Comparison of ENCODE assay signal across 9 mouse cellular contexts in genomic region chr2:31683666-31684065, GRCm38 (mm10). TPM values are rescaled to one million over a fixed set of nuclear protein-coding genes. Genes with fewer than 3 reads are reported as not detected.
A peak's percentile ranks its signal among the peaks of the same experiment; 100 is the strongest.
DNase-seq lines count a peak whose midpoint lies in the region; ATAC-seq and TF ChIP-seq lines count a peak whose summit lies in the region.
"Had no signal": no experiment of that assay in that cellular context is flagged by ENCODE, and none has a peak within 500 bp of the region (broad histone marks: within the 10 kb centered on the region; RNA-seq: fewer than 3 reads in every experiment).

No protein-coding gene starts in this region.

- ATAC-seq in intestine, postnatal 0 days: no peak
- ATAC-seq in intestine, embryonic 16.5 days: no peak

- no peak overlapping the region for H3K9ac ChIP-seq in intestine, postnatal 0 days (ENCODE audit: low read depth, low read length)
- no peak overlapping the region for H3K9ac ChIP-seq in intestine, embryonic 16.5 days (ENCODE audit: low read depth, low read length)
- no peak overlapping the region for H3K9ac ChIP-seq in MEL (ENCODE audit: control insufficient read depth, low read depth, low read length, poor library complexity, severe bottlenecking)

- peak; percentile 83 for DNase-seq in MEL (ENCODE audit: low read depth, low spot score)
- peak; percentile 61 to 69 for DNase-seq in cerebellum, adult 18-20 months
- peak; percentile 62 to 69 for DNase-seq in heart, postnatal 36 days
- peak; percentile 73 to 77 for DNase-seq in left cerebral cortex, postnatal 25 days (ENCODE audit: low spot score in 2 of 2)
- DNase-seq in retina, adult 2 months (ENCODE audit: low read depth, low spot score): peak; percentile 37
- DNase-seq in yolk sac, embryonic 10.5 days (ENCODE audit: low spot score): peak; percentile 30

- no peaks in the 10 kb centered on the region for H3K27me3 ChIP-seq in intestine, postnatal 0 days (replicated peaks; ENCODE audit: control insufficient read depth, insufficient read depth, low read length)
- no peaks in the 10 kb centered on the region for H3K27me3 ChIP-seq in intestine, embryonic 16.5 days (replicated peaks; ENCODE audit: control insufficient read depth, insufficient read depth, low read length)
- no peaks in the 10 kb centered on the region for H3K27me3 ChIP-seq in MEL (ENCODE audit: control insufficient read depth in 1 of 2, insufficient read depth in 2 of 2, low read length in 2 of 2)
- H3K27me3 ChIP-seq: megakaryocyte, embryonic 14.5 days had no signal

- 22% methylated on average over 2 of the region's 2 CpGs for WGBS in intestine, postnatal 0 days
- 28% methylated on average over 2 of the region's 2 CpGs for WGBS in intestine, embryonic 16.5 days

- peak; percentile 88 for TF ChIP-seq CTCF in intestine, postnatal 0 days (IDR thresholded peaks at IDR 0.05; ENCODE audit: low read depth)
- peak; percentile 63 to 93 (median 63) for TF ChIP-seq CTCF in MEL (IDR thresholded peaks at IDR 0.05 in 2 of 3, conservative IDR thresholded peaks at IDR 0.05 in 1 of 3; ENCODE audit: control insufficient read depth in 1 of 3, insufficient read depth in 1 of 3, low read depth in 2 of 3, low read length in 3 of 3, poor library complexity in 1 of 3, severe bottlenecking in 1 of 3)

- peaks cover 16% of the 10 kb centered on the region; the same call in 1 of the 2 replicates for H3K36me3 ChIP-seq in intestine, postnatal 0 days (ENCODE audit: control insufficient read depth, insufficient read depth)
- peaks cover 9% of the 10 kb centered on the region for H3K36me3 ChIP-seq in intestine, embryonic 16.5 days (ENCODE audit: control insufficient read depth, insufficient read depth, low read length)
- H3K36me3 ChIP-seq in MEL (ENCODE audit: control insufficient read depth in 1 of 2, insufficient read depth in 2 of 2, low read length in 2 of 2): peaks cover 5 to 6% of the 10 kb centered on the region in 2 experiments

- no peaks in the 10 kb centered on the region for H3K9me3 ChIP-seq in intestine, postnatal 0 days (ENCODE audit: control insufficient read depth)
- no peaks in the 10 kb centered on the region for H3K9me3 ChIP-seq in intestine, embryonic 16.5 days (ENCODE audit: control insufficient read depth, low read length)
- H3K9me3 ChIP-seq in MEL (replicated peaks; ENCODE audit: insufficient read depth, low read length): no peaks in the 10 kb centered on the region
- H3K9me3 ChIP-seq: megakaryocyte, embryonic 14.5 days had no signal

- peaks cover 3% of the 10 kb centered on the region; the same call in 1 of the 2 replicates for H3K79me2 ChIP-seq in MEL (ENCODE audit: control insufficient read depth, insufficient read depth, low read length, poor library complexity)

- no peaks in the 10 kb centered on the region for H3K4me1 ChIP-seq in intestine, postnatal 0 days (replicated peaks; ENCODE audit: control insufficient read depth, insufficient read depth, low read length)
- H3K4me1 ChIP-seq in intestine, embryonic 16.5 days (ENCODE audit: control insufficient read depth, insufficient read depth, low read length): peaks cover 3% of the 10 kb centered on the region; the same call in 1 of the 2 replicates
- H3K4me1 ChIP-seq in MEL (ENCODE audit: control insufficient read depth in 1 of 2, insufficient read depth in 2 of 2, low read length in 2 of 2): peaks cover 0 to 6% of the 10 kb centered on the region in 2 experiments; a peak in 2 of 4 replicates

- TF ChIP-seq POLR2A in MEL (IDR thresholded peaks at IDR 0.05; ENCODE audit: control insufficient read depth in 1 of 2, insufficient read depth in 1 of 2, low read depth in 1 of 2, low read length in 2 of 2, poor library complexity in 1 of 2): no peak

- H3K27ac ChIP-seq in intestine, postnatal 0 days (ENCODE audit: low read depth, low read length): no peak overlapping the region
- H3K27ac ChIP-seq in intestine, embryonic 16.5 days (ENCODE audit: low read length): no peak overlapping the region
- H3K27ac ChIP-seq in MEL (ENCODE audit: control insufficient read depth, low read depth, low read length): no peak overlapping the region

- no peak for TF ChIP-seq EP300 in MEL (IDR thresholded peaks at IDR 0.05; ENCODE audit: low read depth in 1 of 2, low read length in 2 of 2)

- peak; percentile 91 for TF ChIP-seq RAD21 in MEL (IDR thresholded peaks at IDR 0.05; ENCODE audit: low read depth, low read length)

- no peak overlapping the region for H3K4me3 ChIP-seq in intestine, postnatal 0 days (ENCODE audit: low read depth, low read length)
- no peak overlapping the region for H3K4me3 ChIP-seq in intestine, embryonic 16.5 days (ENCODE audit: low read length)
- no peak overlapping the region for H3K4me3 ChIP-seq in MEL (ENCODE audit: control insufficient read depth in 1 of 2, insufficient read depth in 1 of 2, low read depth in 2 of 2, low read length in 2 of 2)
- H3K4me3 ChIP-seq: megakaryocyte, embryonic 14.5 days had no signal

- H3K4me2 ChIP-seq in intestine, postnatal 0 days (replicated peaks; ENCODE audit: low read depth): no peak overlapping the region
- H3K4me2 ChIP-seq in intestine, embryonic 16.5 days (ENCODE audit: low read depth, low read length): no peak overlapping the region

- intact Hi-C loops in heart, postnatal 36 days (cut with DNase I): loop anchor here (1.0 to 2.0 kb wide), 3 partner anchors 103 to 231 kb away; no protein-coding TSS in a partner anchor
- intact Hi-C loops in left cerebral cortex, postnatal 25 days (cut with DNase I): loop anchor here (1.0 to 10.0 kb wide), 3 partner anchors 102 to 231 kb away; partner anchors contain the start of gene Lamc3

TF ChIP-seq in MEL, 35 proteins besides CTCF, POLR2A, EP300 and RAD21:
- TF ChIP-seq MAZ (IDR thresholded peaks at IDR 0.05; ENCODE audit: low read depth, low read length) (no peak), TAL1 (IDR thresholded peaks at IDR 0.05; ENCODE audit: low read length) (no peak), ZC3H11A (IDR thresholded peaks at IDR 0.05; ENCODE audit: low read depth, low read length) (peak; percentile 83), POLR2AphosphoS2 (IDR thresholded peaks at IDR 0.05; ENCODE audit: low read length) (peak; percentile 44; the same call in 1 of the 2 replicates), ZKSCAN1 (IDR thresholded peaks at IDR 0.05; ENCODE audit: low read depth, low read length) (0 out of 2 replicates have a peak, but pooled peaks have one; percentile 26), KAT2A (conservative IDR thresholded peaks at IDR 0.05; ENCODE audit: low read depth, low read length) (no peak), SMC3 (IDR thresholded peaks at IDR 0.05; ENCODE audit: low read depth, low read length) (peak; percentile 92), BHLHE40 (IDR thresholded peaks at IDR 0.05; ENCODE audit: borderline replicate concordance, low read depth, low read length) (peak; percentile 17; the same call in 1 of the 2 replicates), ZNF384 (IDR thresholded peaks at IDR 0.05; ENCODE audit: low read depth, low read length) (peak; percentile 60), MYB (IDR thresholded peaks at IDR 0.05; ENCODE audit: low read depth, low read length) (no peak), RCOR1 (IDR thresholded peaks at IDR 0.05; ENCODE audit: low read depth, low read length) (0 out of 2 replicates have a peak, but pooled peaks have one; percentile 26), GATA1 (IDR thresholded peaks at IDR 0.05; ENCODE audit: low read depth, low read length) (no peak), ZMIZ1 (IDR thresholded peaks at IDR 0.05; ENCODE audit: low read depth, low read length) (no peak), HCFC1 (IDR thresholded peaks at IDR 0.05; ENCODE audit: low read depth, low read length) (0 out of 2 replicates have a peak, but pooled peaks have one; percentile 23), MEF2A (IDR thresholded peaks at IDR 0.05; ENCODE audit: extremely low read depth, insufficient replicate concordance, low read depth, low read length, poor library complexity, severe bottlenecking) (no peak)
TF ChIP-seq in MEL: peak in this region for 8.

RNA-seq across cellular contexts. Expression of gene Abl1, which starts 4.5 kb away (rescaled TPM):
- 13.4 and 14.5 TPM in 2 replicates for polyA plus RNA-seq in intestine, postnatal 0 days (2015; fragmentation: Nextera tagmentation; extraction: Ambion mirVana)
- 25.1 and 26.2 TPM in 2 replicates for polyA plus RNA-seq in intestine, embryonic 16.5 days (2015; fragmentation: Nextera tagmentation; extraction: Ambion mirVana)
- total RNA-seq in MEL (2012; rRNA removed): 19.8 and 21.3 TPM in 2 replicates
- polyA plus RNA-seq in MEL (2012; ENCODE audit: insufficient read depth in 1 of 2, insufficient read length in 2 of 2, low read depth in 1 of 2, low replicate concordance in 2 of 2, missing spikeins in 1 of 2): 10 to 100 TPM in 1 of 2 experiments, not detected in 1; 47.1 TPM
- total RNA-seq in heart, postnatal 36 days (2021): 10 to 100 TPM; 31.8 to 32.8 TPM
- 10 to 100 TPM; 35.5 to 43.7 TPM for total RNA-seq in left cerebral cortex, postnatal 25 days (2021)

RNA-seq across cellular contexts. Expression of gene Exosc2, which starts 13.2 kb away (rescaled TPM):
- polyA plus RNA-seq in intestine, postnatal 0 days (2015; fragmentation: Nextera tagmentation; extraction: Ambion mirVana): 18.2 and 18.8 TPM in 2 replicates
- 51.3 and 64.3 TPM in 2 replicates for polyA plus RNA-seq in intestine, embryonic 16.5 days (2015; fragmentation: Nextera tagmentation; extraction: Ambion mirVana)
- total RNA-seq in MEL (2012; rRNA removed): 138 and 172 TPM in 2 replicates
- polyA plus RNA-seq in MEL (2012; ENCODE audit: insufficient read depth in 1 of 2, insufficient read length in 2 of 2, low read depth in 1 of 2, low replicate concordance in 2 of 2, missing spikeins in 1 of 2): 100 to 1,000 TPM; 128 to 219 TPM
- 10 to 100 TPM in 1 of 2 experiments, 1 to 10 TPM in 1; 9.4 to 10.7 TPM for total RNA-seq in heart, postnatal 36 days (2021)
- 10 to 100 TPM; 22.0 to 22.5 TPM for total RNA-seq in left cerebral cortex, postnatal 25 days (2021)

RNA-seq across cellular contexts. Expression of gene Prdm12, which starts 43.8 kb away (rescaled TPM):
- not detected in 2 replicates for polyA plus RNA-seq in intestine, postnatal 0 days (2015; fragmentation: Nextera tagmentation; extraction: Ambion mirVana)
- not detected in 2 replicates for polyA plus RNA-seq in intestine, embryonic 16.5 days (2015; fragmentation: Nextera tagmentation; extraction: Ambion mirVana)
- not detected in 2 replicates for total RNA-seq in MEL (2012; rRNA removed)
- polyA plus RNA-seq in MEL (2012; ENCODE audit: insufficient read depth in 1 of 2, insufficient read length in 2 of 2, low read depth in 1 of 2, low replicate concordance in 2 of 2, missing spikeins in 1 of 2): not detected
- total RNA-seq in heart, postnatal 36 days (2021): not detected
- total RNA-seq in left cerebral cortex, postnatal 25 days (2021): under 1 TPM; 0.14 to 0.46 TPM

Comparison
In these comparisons a context has a peak if more than half of its experiments do, and no peak if none do; other contexts are left out.
1. DNase-seq: peak in every context shown above with its lines; median percentile 83 in MEL; 75 in left cerebral cortex, postnatal 25 days; 66 in heart, postnatal 36 days; 65 in cerebellum, adult 18-20 months; 37 in retina, adult 2 months; 30 in yolk sac, embryonic 10.5 days.